Mouse (Mus musculus): ENCODE data around the gene Gm5134. TPM values are rescaled to one million over a fixed set of nuclear protein-coding genes. Genes with fewer than 3 reads are reported as not detected.

The Gm5134 gene
- polyA plus RNA-seq, 1 experiment from 2014 or later = not detected

DNA sequence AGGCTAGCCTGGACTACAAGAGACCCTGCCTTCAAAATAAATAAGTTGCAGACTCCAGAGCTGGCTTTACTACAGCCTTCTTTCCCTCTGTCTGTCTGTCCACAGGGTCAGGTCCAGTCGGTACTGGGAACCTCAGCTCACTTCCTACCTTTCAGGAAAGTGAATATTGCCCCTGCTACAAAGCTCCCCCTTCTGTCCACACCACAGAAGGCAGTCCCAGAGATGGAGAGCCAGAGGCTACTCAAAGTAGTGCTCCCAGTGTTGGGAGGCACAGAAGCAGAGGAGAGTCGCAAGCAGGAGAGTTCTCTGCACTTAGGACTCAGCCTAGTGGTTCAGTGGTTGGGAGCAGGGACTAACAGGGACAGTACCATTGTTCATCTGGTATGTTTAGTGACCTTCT lies 30.0 kb upstream of the Gm5134 start:
- no peak overlapping the region for H3K27ac ChIP-seq (ENCODE audit: low read length)
- H3K4me1 ChIP-seq (replicated peaks; ENCODE audit: control insufficient read depth, insufficient read depth, low read length) = peaks cover 23% of the 10 kb centered on the region
- no peak overlapping the region for H3K4me3 ChIP-seq (replicated peaks; ENCODE audit: low read length)
- H3K4me2 ChIP-seq (ENCODE audit: low read length) = no peak overlapping the region
- no peak for ATAC-seq
- H3K36me3 ChIP-seq (ENCODE audit: control insufficient read depth, insufficient read depth) = 0 out of 2 replicates have a peak, but pooled peaks cover 2% of the 10 kb centered on the region
- no peak overlapping the region for H3K9ac ChIP-seq (replicated peaks; ENCODE audit: low read depth, low read length)
- H3K27me3 ChIP-seq (replicated peaks; ENCODE audit: control insufficient read depth, insufficient read depth, low read length) = no peaks in the 10 kb centered on the region
- 59% methylated on average over 2 of the region's 2 CpGs for WGBS
- H3K9me3 ChIP-seq (ENCODE audit: control insufficient read depth, low read length) = no peaks in the 10 kb centered on the region

DNA sequence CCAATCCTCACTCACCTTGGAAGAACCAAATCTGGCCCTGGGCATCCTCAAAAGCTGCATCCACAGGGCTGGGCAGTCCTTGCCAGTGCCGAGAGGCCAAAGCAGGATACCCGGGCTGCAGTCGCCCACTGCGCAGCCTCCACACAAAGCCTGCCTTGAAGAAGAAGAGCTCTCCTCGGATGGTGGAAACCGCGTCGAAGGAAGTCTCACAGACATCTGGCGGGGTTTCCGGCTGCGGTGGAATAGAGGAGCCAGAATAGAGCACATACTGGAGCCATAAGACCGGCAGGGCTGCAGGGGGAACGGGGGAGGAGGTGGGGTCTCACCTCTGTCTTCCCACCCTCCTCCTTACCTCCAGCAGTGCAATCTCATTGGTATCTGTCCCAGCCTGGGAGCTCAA lies 27.9 kb upstream of the Gm5134 start:
- Histone ChIP-seq H3K4me3 (replicated peaks; ENCODE audit: low read length) (no peak overlapping the region), H3K4me1 (replicated peaks; ENCODE audit: control insufficient read depth, insufficient read depth, low read length) (peaks cover 26% of the 10 kb centered on the region), H3K9ac (replicated peaks; ENCODE audit: low read depth, low read length) (no peak overlapping the region), H3K4me2 (ENCODE audit: low read length) (no peak overlapping the region), H3K9me3 (ENCODE audit: control insufficient read depth, low read length) (no peaks in the 10 kb centered on the region), H3K27me3 (replicated peaks; ENCODE audit: control insufficient read depth, insufficient read depth, low read length) (peaks cover 2% of the 10 kb centered on the region; the same call in 1 of the 2 replicates), H3K27ac (ENCODE audit: low read length) (no peak overlapping the region), H3K36me3 (ENCODE audit: control insufficient read depth, insufficient read depth) (0 out of 2 replicates have a peak, but pooled peaks cover 2% of the 10 kb centered on the region)
- WGBS = 84% methylated on average over 13 of the region's 13 CpGs
- no peak for ATAC-seq

DNA sequence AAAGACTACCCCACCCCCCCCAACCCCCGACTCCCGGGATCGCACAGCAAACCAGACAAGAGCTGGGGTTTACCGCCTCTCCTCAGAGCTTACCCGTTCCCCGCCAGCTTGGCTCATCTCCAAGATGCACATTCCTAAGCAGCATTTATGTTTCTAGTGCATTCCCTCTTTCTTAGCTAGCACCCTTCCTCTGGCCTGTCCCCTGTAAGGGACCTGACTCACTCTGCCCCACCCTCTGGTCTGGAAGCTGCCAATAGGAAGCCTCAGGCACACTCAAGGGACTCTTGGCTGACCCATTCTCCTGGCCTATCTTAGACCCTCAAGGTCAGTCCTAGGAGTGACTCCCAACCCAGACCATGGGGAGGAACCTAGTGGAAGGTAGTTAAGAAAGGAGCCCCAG lies 24.0 kb upstream of the Gm5134 start:
- no peak overlapping the region for H3K9ac ChIP-seq (replicated peaks; ENCODE audit: low read depth, low read length)
- H3K4me3 ChIP-seq (replicated peaks; ENCODE audit: low read length) = no peak overlapping the region
- 11% methylated on average over 6 of the region's 6 CpGs for WGBS
- H3K27me3 ChIP-seq (replicated peaks; ENCODE audit: control insufficient read depth, insufficient read depth, low read length) = peaks cover 5% of the 10 kb centered on the region
- H3K9me3 ChIP-seq (ENCODE audit: control insufficient read depth, low read length) = no peaks in the 10 kb centered on the region
- ATAC-seq = no peak
- H3K4me1 ChIP-seq (replicated peaks; ENCODE audit: control insufficient read depth, insufficient read depth, low read length) = peaks cover 31% of the 10 kb centered on the region
- H3K4me2 ChIP-seq (ENCODE audit: low read length) = peak overlapping the region; percentile 75; the same call in 1 of the 2 replicates
- H3K27ac ChIP-seq (ENCODE audit: low read length) = no peak overlapping the region
- H3K36me3 ChIP-seq (ENCODE audit: control insufficient read depth, insufficient read depth) = no peaks in the 10 kb centered on the region

DNA sequence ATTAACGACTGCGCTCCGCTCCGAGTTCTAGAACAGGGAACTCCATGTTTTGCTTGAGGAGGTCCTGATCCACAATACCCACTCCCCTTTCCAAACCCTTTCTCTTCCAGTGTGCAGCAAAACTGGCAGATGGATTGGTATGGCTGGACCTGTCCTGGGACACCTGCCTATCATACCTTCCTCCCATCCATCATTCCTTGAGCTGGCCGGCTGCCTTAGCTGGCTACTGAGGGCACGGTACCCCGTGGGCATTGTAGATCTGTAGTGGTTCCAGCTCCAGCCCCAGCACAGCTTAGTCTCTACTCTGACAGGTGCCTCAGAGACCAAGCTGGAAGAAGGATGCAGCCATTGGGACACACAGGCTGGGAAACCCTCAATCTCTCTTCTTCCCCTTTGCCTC lies 23.0 kb upstream of the Gm5134 start:
- H3K4me1 ChIP-seq (replicated peaks; ENCODE audit: control insufficient read depth, insufficient read depth, low read length) = peaks cover 41% of the 10 kb centered on the region
- peak overlapping the region; percentile 75 for H3K4me2 ChIP-seq (ENCODE audit: low read length)
- H3K9me3 ChIP-seq (ENCODE audit: control insufficient read depth, low read length) = no peaks in the 10 kb centered on the region
- peak overlapping the region; percentile 48 for H3K4me3 ChIP-seq (replicated peaks; ENCODE audit: low read length)
- H3K27me3 ChIP-seq (replicated peaks; ENCODE audit: control insufficient read depth, insufficient read depth, low read length) = peaks cover 5% of the 10 kb centered on the region
- H3K36me3 ChIP-seq (ENCODE audit: control insufficient read depth, insufficient read depth) = no peaks in the 10 kb centered on the region
- H3K27ac ChIP-seq (ENCODE audit: low read length) = no peak overlapping the region
- ATAC-seq = no peak
- 25% methylated on average over 7 of the region's 7 CpGs for WGBS
- peak overlapping the region; percentile 72 for H3K9ac ChIP-seq (replicated peaks; ENCODE audit: low read depth, low read length)

DNA sequence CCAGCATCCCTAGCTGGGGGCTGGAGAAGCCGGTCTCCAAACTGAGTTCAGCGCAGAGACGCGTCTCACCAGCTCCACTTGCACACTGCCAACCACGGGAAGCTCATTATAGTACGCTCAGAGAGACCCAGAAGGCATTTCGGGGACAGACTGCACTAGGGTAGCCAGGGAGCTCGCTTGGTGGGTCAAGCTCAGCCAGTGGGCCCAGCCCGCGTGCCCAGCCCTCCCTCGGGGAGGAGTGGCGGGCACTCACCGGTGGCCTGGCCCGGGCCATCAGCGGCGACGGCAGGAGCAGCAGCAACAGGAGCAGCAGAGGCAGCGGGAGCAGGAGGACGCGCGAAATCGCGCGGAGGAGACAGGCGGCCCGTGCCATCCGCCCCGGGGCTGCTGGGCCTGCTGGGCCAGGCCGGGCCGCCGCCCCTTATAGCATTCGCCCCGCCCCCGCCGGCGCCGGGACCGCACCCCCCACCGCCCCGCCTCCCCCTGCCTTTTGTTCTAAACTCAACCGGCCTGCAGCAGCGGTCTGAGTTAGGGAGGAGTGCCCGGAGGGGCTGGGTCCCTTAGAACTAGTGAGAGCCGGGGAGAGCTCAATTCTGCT lies 22.1 kb upstream of the Gm5134 start:
- Histone ChIP-seq H3K9ac (replicated peaks; ENCODE audit: low read depth, low read length) (peak overlapping the region; percentile 72), H3K4me2 (ENCODE audit: low read length) (peak overlapping the region; percentile 75), H3K36me3 (ENCODE audit: control insufficient read depth, insufficient read depth) (no peaks in the 10 kb centered on the region), H3K27ac (ENCODE audit: low read length) (peak overlapping the region; percentile 1; the same call in 1 of the 2 replicates), H3K4me3 (replicated peaks; ENCODE audit: low read length) (peak overlapping the region; percentile 48), H3K9me3 (ENCODE audit: control insufficient read depth, low read length) (no peaks in the 10 kb centered on the region), H3K27me3 (replicated peaks; ENCODE audit: control insufficient read depth, insufficient read depth, low read length) (peaks cover 9% of the 10 kb centered on the region), H3K4me1 (replicated peaks; ENCODE audit: control insufficient read depth, insufficient read depth, low read length) (peaks cover 41% of the 10 kb centered on the region)
- WGBS = under 1% methylated on average over 41 of the region's 44 CpGs
- peak; percentile 60 for ATAC-seq

DNA sequence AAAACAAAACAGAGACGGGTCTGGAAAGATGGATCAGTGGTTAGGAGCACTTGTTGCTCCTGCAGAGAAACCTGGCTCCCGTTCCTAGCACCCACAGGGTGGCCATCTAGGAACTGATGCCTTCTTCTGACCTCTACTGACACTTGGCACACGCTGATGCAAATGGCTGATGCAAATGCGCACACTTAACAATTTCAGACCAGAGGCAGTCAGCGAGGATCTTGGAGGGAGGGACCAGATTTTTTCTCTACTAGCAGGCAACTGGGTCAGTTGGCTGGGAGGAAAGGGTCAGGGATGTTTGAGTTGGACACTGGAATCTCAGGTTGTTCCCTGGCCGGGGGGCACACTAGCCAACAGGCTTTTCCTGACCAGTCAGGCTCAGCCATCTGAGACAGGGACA lies 21.4 kb upstream of the Gm5134 start, which contains the start of gene Chchd10:
Gene Chchd10, plus strand, starts transcription at position 240 of the 400 bp plus-strand sequence.
- Histone ChIP-seq H3K4me2 (ENCODE audit: low read length) (peak within 1 kb of the TSS; percentile 75), H3K4me1 (replicated peaks; ENCODE audit: control insufficient read depth, insufficient read depth, low read length) (peaks cover 41% of the 10 kb centered on the region), H3K27me3 (replicated peaks; ENCODE audit: control insufficient read depth, insufficient read depth, low read length) (peaks cover 12% of the 10 kb centered on the region), H3K9ac (replicated peaks; ENCODE audit: low read depth, low read length) (peak within 1 kb of the TSS; percentile 72), H3K27ac (ENCODE audit: low read length) (peak within 1 kb of the TSS; percentile 1; the same call in 1 of the 2 replicates), H3K36me3 (ENCODE audit: control insufficient read depth, insufficient read depth) (no peaks in the 10 kb centered on the region), H3K4me3 (replicated peaks; ENCODE audit: low read length) (peak within 1 kb of the TSS; percentile 48), H3K9me3 (ENCODE audit: control insufficient read depth, low read length) (no peaks in the 10 kb centered on the region)
- no peak for ATAC-seq
- 32% methylated on average over 6 of the region's 6 CpGs for WGBS

DNA sequence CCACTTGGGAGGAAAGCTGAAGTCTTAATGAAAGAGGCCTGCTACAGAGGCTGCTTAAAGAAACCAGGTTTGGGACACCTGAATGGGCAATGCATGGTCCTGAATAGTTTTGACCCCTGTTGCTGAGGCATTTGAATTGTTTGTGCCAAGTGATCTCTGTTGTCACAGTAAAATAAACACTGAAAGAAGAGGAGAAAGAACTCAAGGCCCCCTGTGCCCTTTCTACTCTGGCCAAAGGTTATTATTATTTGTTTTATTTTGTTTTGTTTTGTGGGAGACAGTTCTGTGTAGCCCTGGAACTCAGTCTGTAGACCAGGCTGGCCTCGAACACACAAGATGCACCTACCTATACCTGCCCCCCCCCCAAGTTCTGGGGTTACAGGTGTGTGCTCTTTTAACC lies 19.3 kb upstream of the Gm5134 start:
- Histone ChIP-seq H3K9me3 (ENCODE audit: control insufficient read depth, low read length) (no peaks in the 10 kb centered on the region), H3K4me2 (ENCODE audit: low read length) (peak overlapping the region; percentile 79), H3K4me1 (replicated peaks; ENCODE audit: control insufficient read depth, insufficient read depth, low read length) (peaks cover 40% of the 10 kb centered on the region), H3K27ac (ENCODE audit: low read length) (no peak overlapping the region), H3K36me3 (ENCODE audit: control insufficient read depth, insufficient read depth) (no peaks in the 10 kb centered on the region), H3K9ac (replicated peaks; ENCODE audit: low read depth, low read length) (no peak overlapping the region), H3K27me3 (replicated peaks; ENCODE audit: control insufficient read depth, insufficient read depth, low read length) (peaks cover 12% of the 10 kb centered on the region), H3K4me3 (replicated peaks; ENCODE audit: low read length) (no peak overlapping the region)
- ATAC-seq = no peak
- WGBS = 74% methylated on average over 1 of the region's 1 CpGs

DNA sequence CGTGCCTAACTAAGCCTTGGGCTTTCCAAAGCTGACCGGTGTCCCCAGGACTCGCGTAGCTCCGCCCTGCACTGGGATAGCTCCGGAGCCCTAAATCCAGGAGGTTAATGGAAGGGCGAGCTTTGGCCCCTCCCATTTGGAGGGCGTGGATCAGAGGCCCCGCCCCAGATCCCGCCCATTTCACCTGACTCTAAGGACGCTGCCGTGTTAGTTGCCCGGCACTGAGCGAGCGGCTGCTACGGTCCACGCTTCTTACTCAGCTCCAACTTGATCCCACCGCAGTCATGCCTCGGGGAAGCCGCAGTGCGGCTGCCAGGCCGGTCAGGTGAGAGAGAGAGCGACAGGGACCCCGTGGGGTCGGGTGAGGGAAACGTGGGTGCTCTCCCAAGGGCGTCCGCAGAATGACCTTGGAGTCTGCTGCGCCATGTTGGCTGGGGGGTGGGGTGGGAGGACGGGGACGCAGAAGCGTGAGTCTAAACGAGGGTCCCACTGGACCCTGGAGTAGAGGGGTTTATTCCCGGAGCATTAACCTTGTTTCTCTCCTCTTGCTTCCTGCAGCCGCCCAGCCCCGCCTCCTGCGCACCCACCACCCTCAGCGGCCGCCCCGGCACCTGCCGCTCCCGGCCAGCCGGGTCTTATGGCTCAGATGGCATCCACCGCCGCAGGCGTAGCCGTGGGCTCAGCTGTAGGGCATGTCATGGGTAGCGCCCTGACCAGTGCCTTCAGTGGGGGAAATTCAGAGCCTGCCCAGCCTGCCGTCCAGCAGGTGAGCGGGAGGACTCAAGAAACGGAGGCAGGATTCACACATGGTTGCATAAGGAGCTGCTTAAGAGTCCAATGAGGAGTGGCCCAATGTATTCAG lies 18.4 kb upstream of the Gm5134 start, which contains the start of gene Mmp11:
Gene Mmp11, minus strand, starts transcription at position 817 of the 862 bp plus-strand sequence.
- peaks cover 31% of the 10 kb centered on the region for H3K4me1 ChIP-seq (replicated peaks; ENCODE audit: control insufficient read depth, insufficient read depth, low read length)
- peak; percentile 41 for ATAC-seq
- H3K4me3 ChIP-seq (replicated peaks; ENCODE audit: low read length) = peak within 1 kb of the TSS; percentile 49
- H3K9me3 ChIP-seq (ENCODE audit: control insufficient read depth, low read length) = no peaks in the 10 kb centered on the region
- peak within 1 kb of the TSS; percentile 54 for H3K9ac ChIP-seq (replicated peaks; ENCODE audit: low read depth, low read length)
- H3K36me3 ChIP-seq (ENCODE audit: control insufficient read depth, insufficient read depth) = no peaks in the 10 kb centered on the region
- WGBS = 2% methylated on average over 50 of the region's 51 CpGs
- no peak within 1 kb of the TSS for H3K27ac ChIP-seq (ENCODE audit: low read length)
- peak within 1 kb of the TSS; percentile 79 for H3K4me2 ChIP-seq (ENCODE audit: low read length)
- peaks cover 9% of the 10 kb centered on the region; the same call in 1 of the 2 replicates for H3K27me3 ChIP-seq (replicated peaks; ENCODE audit: control insufficient read depth, insufficient read depth, low read length)
